Mouse (Mus musculus) adrenal gland, adult 18-20 months (tissue): ENCODE data around the gene Acp7. TPM values are rescaled to one million over a fixed set of nuclear protein-coding genes. Genes with fewer than 3 reads are reported as not detected.

ENCODE experiments used
- DNase-seq, 2 experiments: peaks; one replicate each; pipeline ENCODE4 v3.0.0; 2021 to 2022; ENCODE audit warnings: low spot score in 2 of 2
- microRNA-seq, 2 experiments: library from miRNA; unstranded; fragments of <30 nt; microRNA quantifications; one replicate each; pipeline ENCODE4 v1.2.0; 2021; ENCODE audit warnings: borderline number of aligned reads in 2 of 2
- total RNA-seq, 2 experiments: library from RNA; stranded (reverse); gene quantifications; 1 replicate in 1 of 2; 2 replicates in 1 of 2; pipeline ENCODE4 v1.2.3; 2021

Gene Acp7
- total RNA-seq, 2 experiments from 2014 or later = not detected

DNA sequence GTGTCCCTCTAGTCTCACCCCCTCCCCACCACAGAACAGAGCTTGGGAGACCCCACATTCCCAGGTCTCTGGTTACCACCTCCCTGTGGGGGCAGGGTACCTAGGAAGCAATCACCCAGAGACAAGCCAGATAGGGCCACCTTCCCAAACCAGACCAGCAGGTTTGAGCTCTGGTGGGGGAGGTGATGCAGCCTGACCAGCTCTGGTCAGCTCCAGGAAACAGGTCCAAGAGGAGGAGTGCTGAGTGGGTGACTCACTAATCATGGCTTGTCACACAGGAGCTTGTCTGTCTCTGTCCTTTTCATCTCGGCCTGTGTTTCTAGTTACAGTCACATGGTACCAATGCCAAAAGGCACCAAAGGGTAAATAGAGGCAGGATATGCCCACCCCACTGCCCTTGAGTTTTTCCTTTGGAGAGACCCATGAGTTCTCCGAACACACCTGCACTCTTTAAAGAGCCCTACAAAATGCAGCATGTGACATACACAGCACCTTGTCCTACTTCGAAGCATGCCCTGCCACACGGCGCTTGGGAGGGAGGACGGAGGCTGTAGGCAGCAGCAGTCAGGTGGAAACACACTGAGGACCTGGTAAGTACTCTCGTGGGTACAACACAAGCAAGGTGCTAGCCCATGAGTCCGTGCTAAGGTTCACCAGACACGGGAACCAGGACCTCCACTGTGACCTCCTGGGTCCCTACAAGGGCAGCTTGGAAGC, 53.1 kb downstream of the Acp7 start:
- no peak for DNase-seq

- DNase-seq = no peak
Observed at GRCm38 (mm10) chr7:28576271-28576914, 54.7 kb downstream of the Acp7 start.

GRCm38 (mm10) chr7:28575597-28575996, 55.5 kb downstream of the Acp7 start:
- no peak for DNase-seq

- DNase-seq = no peak
Observed at GRCm38 (mm10) chr7:28573236-28573635, 57.9 kb downstream of the Acp7 start.

- no peak for DNase-seq
Observed at GRCm38 (mm10) chr7:28572689-28573088, 58.4 kb downstream of the Acp7 start.

DNA sequence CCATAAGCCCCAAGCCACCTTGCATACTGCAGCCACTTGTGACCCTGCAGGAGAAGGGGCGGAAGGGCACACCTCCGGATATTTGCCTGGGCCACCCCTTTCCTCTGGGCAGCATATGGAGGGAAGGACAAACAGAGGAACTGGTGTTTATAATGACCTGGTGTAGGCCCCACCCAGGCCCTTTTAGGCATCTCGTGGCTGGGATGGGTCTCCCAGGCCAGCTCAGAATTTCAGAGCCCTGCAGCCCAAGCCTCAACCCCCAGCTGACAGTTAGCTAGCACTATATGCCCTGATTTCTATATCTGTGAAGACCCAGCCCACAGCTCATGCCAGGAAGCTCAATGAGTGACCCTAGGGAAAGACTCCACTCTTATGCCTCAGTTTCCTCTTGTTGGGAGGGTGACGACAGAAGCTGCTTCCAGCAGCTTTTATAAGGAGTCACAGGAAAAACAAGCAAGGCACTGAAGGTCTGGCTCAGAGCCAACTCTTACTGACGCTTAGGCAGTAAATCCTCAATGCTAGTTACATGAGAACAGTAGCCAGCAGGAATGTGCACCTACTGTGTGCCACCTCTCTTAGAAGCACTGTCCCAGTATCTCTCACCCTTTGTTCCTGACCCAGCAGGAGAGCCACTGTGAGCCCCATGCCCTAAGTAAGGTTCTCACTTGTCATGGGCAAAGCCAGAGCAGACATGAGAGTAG, 60.0 kb downstream of the Acp7 start:
- DNase-seq = peak in 1 of 2 experiments; percentile 39

DNA sequence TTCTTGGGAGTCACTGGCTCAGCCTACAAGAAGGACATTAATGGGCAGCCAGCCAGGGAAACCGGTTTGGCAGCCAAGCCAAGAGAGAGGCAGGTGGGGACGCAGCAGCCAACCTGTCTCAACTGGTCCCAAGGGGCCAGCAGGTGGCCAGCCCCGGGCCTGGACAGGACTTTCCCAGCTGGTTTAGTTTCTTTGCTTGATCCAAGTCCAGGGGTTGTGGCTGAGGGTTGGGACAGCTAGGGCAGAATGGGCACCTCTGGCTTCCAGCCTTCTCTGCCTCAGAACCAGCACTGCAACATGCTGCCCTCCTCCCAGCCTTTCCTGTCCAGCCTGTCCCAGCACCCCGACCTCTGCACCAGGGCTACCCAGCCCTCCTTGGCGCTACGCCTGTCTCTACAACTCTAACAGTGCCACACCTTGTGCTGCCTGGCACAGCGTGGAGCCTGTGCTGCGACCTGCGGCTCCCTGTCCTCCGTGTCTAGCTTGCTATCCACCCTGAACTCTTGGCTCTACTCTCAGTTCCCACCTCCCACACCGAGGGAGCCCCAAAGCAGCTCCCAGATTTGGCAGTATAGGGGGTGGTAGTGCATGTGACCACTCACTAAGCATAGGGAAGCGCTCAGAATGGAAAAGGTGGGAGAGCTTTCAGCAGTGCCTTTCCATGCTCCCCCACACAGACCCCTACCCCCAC, 60.7 kb downstream of the Acp7 start:
- DNase-seq = peak in 1 of 2 experiments; percentile 34

- DNase-seq = peak; percentile 54 to 65
Observed at GRCm38 (mm10) chr7:28568253-28568652, 62.9 kb downstream of the Acp7 start.

- DNase-seq = no peak
Observed at GRCm38 (mm10) chr7:28567539-28567938, 63.6 kb downstream of the Acp7 start.

DNA sequence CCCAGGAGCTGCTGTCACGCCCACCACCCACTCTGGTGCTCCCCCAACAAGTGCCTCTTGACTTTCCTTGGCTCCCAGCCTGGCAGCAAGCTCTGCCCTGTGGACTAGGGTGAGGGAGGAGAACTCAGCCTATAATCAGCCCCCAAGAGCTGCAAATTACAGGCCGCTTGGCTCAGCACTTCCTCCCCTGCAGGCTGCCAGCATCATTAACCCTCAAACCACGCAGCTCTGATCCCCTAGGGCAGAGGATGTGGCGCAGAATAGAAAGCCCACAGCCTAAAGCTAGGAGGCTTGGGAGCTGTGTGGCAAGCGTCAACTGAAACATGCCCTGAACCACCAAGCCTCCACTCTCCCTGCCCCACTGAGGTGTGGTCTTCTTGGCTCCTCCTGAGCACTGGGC, 65.7 kb downstream of the Acp7 start:
- no peak for DNase-seq

DNA sequence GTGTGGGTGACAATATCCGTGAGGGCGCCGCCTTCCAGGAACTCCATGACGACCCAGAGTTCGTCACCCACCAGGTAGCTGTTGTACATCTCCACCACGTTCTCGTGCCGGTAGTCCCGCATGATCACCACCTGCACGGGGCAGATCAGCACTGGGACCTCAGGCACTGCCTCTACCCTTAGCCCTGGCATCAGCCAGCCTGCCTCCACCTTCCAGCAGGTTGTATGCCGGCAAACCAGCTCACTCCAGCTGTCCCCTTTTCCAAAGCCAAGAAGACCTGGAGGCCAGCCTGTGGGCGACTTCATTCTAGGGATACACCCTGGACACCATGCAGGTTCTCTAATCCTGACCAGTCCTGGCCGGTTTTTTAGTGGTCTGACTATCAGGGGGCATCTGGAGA, 68.2 kb downstream of the Acp7 start:
- no peak for DNase-seq

DNA sequence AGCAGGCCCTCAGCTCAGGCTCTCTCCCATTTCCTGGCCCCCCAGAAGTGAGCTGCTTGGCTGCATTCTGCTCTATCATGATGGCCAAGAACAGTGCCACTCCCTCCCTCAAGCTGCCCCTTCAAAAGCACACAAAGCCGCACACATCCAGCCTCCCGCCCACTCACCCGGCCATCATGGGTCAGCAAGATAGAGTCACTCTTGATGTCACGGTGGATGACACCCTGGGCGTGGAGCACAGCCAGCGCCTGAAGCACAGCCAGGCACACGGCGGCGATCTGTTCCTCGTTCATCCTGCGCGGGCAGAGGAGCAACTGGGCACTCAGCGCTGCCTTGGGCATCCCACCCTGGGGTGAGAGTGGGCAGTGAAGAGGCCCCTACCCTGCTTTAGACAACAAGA, 68.8 kb downstream of the Acp7 start:
- DNase-seq = no peak

DNA sequence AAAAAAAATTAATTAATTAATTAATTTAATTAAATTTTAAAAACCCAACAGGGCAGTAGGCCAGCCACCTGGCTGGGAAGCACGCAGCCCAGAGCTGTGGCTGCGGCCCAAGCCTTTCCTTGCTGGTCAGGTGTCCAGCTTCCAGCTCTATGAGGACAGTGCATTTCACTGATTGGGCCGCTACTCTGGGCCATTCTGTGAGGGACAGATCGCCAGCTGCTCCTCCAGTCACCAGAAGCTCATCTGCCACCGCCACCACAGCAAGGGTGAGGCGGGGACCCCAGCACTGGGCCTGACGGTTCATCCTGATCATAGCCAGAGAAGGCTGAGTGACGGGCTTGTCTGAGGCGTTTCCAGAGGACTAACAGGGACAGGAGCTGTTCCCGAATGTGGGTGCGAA, 69.2 kb downstream of the Acp7 start:
- DNase-seq = no peak

- no peak for DNase-seq
Observed at GRCm38 (mm10) chr7:28560856-28561255, 70.3 kb downstream of the Acp7 start.

- no peak for DNase-seq
Observed at GRCm38 (mm10) chr7:28558486-28558885, 72.6 kb downstream of the Acp7 start.

GRCm38 (mm10) chr7:28557708-28558107, 73.4 kb downstream of the Acp7 start:
- DNase-seq = no peak

Small RNAs within 50 kb of the gene (microRNA-seq; reads per million reads assigned to microRNA genes)
- 2.4 to 3.3 reads per million in 2 experiments for gene Mir7049

Other genes with a start within 250 kb of the Acp7 start
- 10 to 100 TPM; 36.9 to 37.0 TPM for gene Med29, start 238.6 kb downstream of the Acp7 start, total RNA-seq
- gene Paf1, start 238.4 kb downstream of the Acp7 start, total RNA-seq = 10 to 100 TPM; 76.7 to 86.6 TPM
- gene Gmfg, start 193.9 kb downstream of the Acp7 start, total RNA-seq = 1 to 10 TPM; 8.0 to 9.5 TPM
- 10 to 100 TPM; 10.7 to 13.1 TPM for gene Lrfn1, start 179.4 kb downstream of the Acp7 start, total RNA-seq
- gene Ifnl2, start 120.9 kb downstream of the Acp7 start, total RNA-seq = not detected
- not detected for gene Ifnl3, start 108.5 kb downstream of the Acp7 start, total RNA-seq
- gene Sycn, start 90.4 kb downstream of the Acp7 start, total RNA-seq = not detected
- gene Nccrp1, start 84.1 kb downstream of the Acp7 start, total RNA-seq = not detected
- 10 to 100 TPM; 67.9 to 72.7 TPM for gene Samd4b, start 33.2 kb downstream of the Acp7 start, total RNA-seq
- gene Pak4, start 33.1 kb downstream of the Acp7 start, total RNA-seq = 10 to 100 TPM; 21.4 to 25.2 TPM
- 1 to 10 TPM; 1.8 TPM for gene Fbxo27, start 61.5 kb upstream of the Acp7 start, total RNA-seq
- 1 to 10 TPM; 2.4 to 2.8 TPM for gene Fbxo17, start 85.5 kb upstream of the Acp7 start, total RNA-seq
- gene Mrps12, start 110.5 kb upstream of the Acp7 start, total RNA-seq = 10 to 100 TPM; 72.4 to 79.4 TPM
- 10 to 100 TPM; 15.6 to 17.2 TPM for gene Sars2, start 110.7 kb upstream of the Acp7 start, total RNA-seq
- gene Ccer2, start 124.8 kb upstream of the Acp7 start, total RNA-seq = not detected
- 10 to 100 TPM; 78.1 to 86.7 TPM for gene Sirt2, start 135.4 kb upstream of the Acp7 start, total RNA-seq
- gene Nfkbib, start 136.2 kb upstream of the Acp7 start, total RNA-seq = 10 to 100 TPM; 44.0 to 55.4 TPM
- 1 to 10 TPM; 2.6 to 3.2 TPM for gene Rinl, start 157.6 kb upstream of the Acp7 start, total RNA-seq
- 100 to 1,000 TPM; 327 to 346 TPM for gene Hnrnpl, start 177.2 kb upstream of the Acp7 start, total RNA-seq
- 100 to 1,000 TPM; 474 to 780 TPM for gene Ech1, start 193.9 kb upstream of the Acp7 start, total RNA-seq
- 10 to 100 TPM; 10.3 to 14.0 TPM for gene Lgals4, start 202.5 kb upstream of the Acp7 start, total RNA-seq
- gene Lgals7, start 232.5 kb upstream of the Acp7 start, total RNA-seq = under 1 TPM in 1 of 2 experiments, not detected in 1; 0.54 TPM